Mouse (Mus musculus) skeletal muscle tissue, adult 2 months (tissue): ENCODE measurements at regions not wholly inside any gene's neighbourhood (a gene's known extent, or its start where the extent isn't known, plus 50 kb on each side); places are given as distances from the start of the nearest gene placed in this dataset.

ENCODE experiments used
- DNase-seq: peaks from one replicate; pipeline ENCODE4 v3.0.0-alpha.2; 2012; ENCODE audit warnings: low read depth, low spot score

- no peak for DNase-seq
Measured at GRCm38 (mm10) chr3:41181438-41181837, 98.6 kb upstream of the Pgrmc2 start.

- DNase-seq = peak; percentile 72
Measured at GRCm38 (mm10) chr3:41180911-41181310, 98.1 kb upstream of the Pgrmc2 start.

GRCm38 (mm10) chr3:41179037-41179880, 96.4 kb upstream of the Pgrmc2 start:
- DNase-seq = no peak

GRCm38 (mm10) chr3:41177124-41177523, 94.3 kb upstream of the Pgrmc2 start:
- DNase-seq = no peak

GRCm38 (mm10) chr3:41175356-41175755, 92.5 kb upstream of the Pgrmc2 start:
- no peak for DNase-seq

- DNase-seq = no peak
Measured at GRCm38 (mm10) chr3:41173561-41173960, 90.7 kb upstream of the Pgrmc2 start.

- DNase-seq = no peak
Measured at GRCm38 (mm10) chr3:41172306-41173215, 89.7 kb upstream of the Pgrmc2 start.

GRCm38 (mm10) chr3:41171772-41172171, 88.9 kb upstream of the Pgrmc2 start:
- DNase-seq = no peak

- DNase-seq = no peak
Measured at GRCm38 (mm10) chr3:41171310-41171709, 88.5 kb upstream of the Pgrmc2 start.

- no peak for DNase-seq
Measured at GRCm38 (mm10) chr3:41170566-41170965, 87.7 kb upstream of the Pgrmc2 start.

GRCm38 (mm10) chr3:41169430-41169829, 86.6 kb upstream of the Pgrmc2 start:
- DNase-seq = no peak

- DNase-seq = no peak
Measured at GRCm38 (mm10) chr3:41168181-41168967, 85.5 kb upstream of the Pgrmc2 start.

GRCm38 (mm10) chr3:41167476-41167875, 84.6 kb upstream of the Pgrmc2 start:
- DNase-seq = no peak

GRCm38 (mm10) chr3:41164736-41165135, 81.9 kb upstream of the Pgrmc2 start:
- no peak for DNase-seq

- DNase-seq = no peak
Measured at GRCm38 (mm10) chr3:41163767-41164166, 80.9 kb upstream of the Pgrmc2 start.

- no peak for DNase-seq
Measured at GRCm38 (mm10) chr3:41162514-41162913, 79.7 kb upstream of the Pgrmc2 start.

GRCm38 (mm10) chr3:41160648-41161047, 77.8 kb upstream of the Pgrmc2 start:
- DNase-seq = no peak

GRCm38 (mm10) chr3:41158314-41158973, 75.6 kb upstream of the Pgrmc2 start:
- DNase-seq = no peak

- DNase-seq = no peak
Measured at GRCm38 (mm10) chr3:41157428-41157827, 74.6 kb upstream of the Pgrmc2 start.

GRCm38 (mm10) chr3:41156562-41156961, 73.7 kb upstream of the Pgrmc2 start:
- DNase-seq = no peak

- DNase-seq = no peak
Measured at GRCm38 (mm10) chr3:41155132-41155760, 72.4 kb upstream of the Pgrmc2 start.
